Mouse (Mus musculus) lung, postnatal 14 days (tissue): ENCODE data around the gene Lap3.

Experiments used
- DNase-seq: peaks from one replicate; pipeline ENCODE4 v3.0.0; 2021

Gene Lap3

GRCm38 (mm10) chr5:45496479-45496878, 3.3 kb downstream of the Lap3 start:
- DNase-seq: no peak

- DNase-seq: no peak
Observed at GRCm38 (mm10) chr5:45496930-45497550, 3.9 kb downstream of the Lap3 start.

- no peak for DNase-seq
Observed at GRCm38 (mm10) chr5:45497564-45497963, 4.4 kb downstream of the Lap3 start.

GRCm38 (mm10) chr5:45510071-45510470, 16.9 kb downstream of the Lap3 start:
- DNase-seq: no peak

- no peak for DNase-seq
Observed at GRCm38 (mm10) chr5:45512908-45513307, 19.7 kb downstream of the Lap3 start.

GRCm38 (mm10) chr5:45513511-45513910, 20.3 kb downstream of the Lap3 start:
- DNase-seq: no peak

GRCm38 (mm10) chr5:45514599-45514998, 21.4 kb downstream of the Lap3 start:
- DNase-seq: no peak

GRCm38 (mm10) chr5:45515151-45515743, 22.1 kb downstream of the Lap3 start:
- no peak for DNase-seq

- peak; percentile 94 for DNase-seq
Observed at GRCm38 (mm10) chr5:45519960-45520808, 27.0 kb downstream of the Lap3 start, which contains the start of gene Med28. Gene Med28 (plus strand): TSS chr5:45520229.

- no peak for DNase-seq
Observed at GRCm38 (mm10) chr5:45520809-45521110, 27.6 kb downstream of the Lap3 start.

GRCm38 (mm10) chr5:45521601-45522000, 28.4 kb downstream of the Lap3 start:
- DNase-seq: no peak

- no peak for DNase-seq
Observed at GRCm38 (mm10) chr5:45525101-45525500, 31.9 kb downstream of the Lap3 start.

GRCm38 (mm10) chr5:45526338-45526737, 33.2 kb downstream of the Lap3 start:
- DNase-seq: no peak

- DNase-seq: peak; percentile 13
Observed at GRCm38 (mm10) chr5:45529696-45530095, 36.5 kb downstream of the Lap3 start.

- DNase-seq: peak; percentile 74
Observed at GRCm38 (mm10) chr5:45534319-45535098, 41.3 kb downstream of the Lap3 start.

GRCm38 (mm10) chr5:45535177-45535576, 42.0 kb downstream of the Lap3 start:
- no peak for DNase-seq

- DNase-seq: no peak
Observed at GRCm38 (mm10) chr5:45539502-45539901, 46.3 kb downstream of the Lap3 start.

- no peak for DNase-seq
Observed at GRCm38 (mm10) chr5:45543374-45543773, 50.2 kb downstream of the Lap3 start.

GRCm38 (mm10) chr5:45549586-45549985, 56.4 kb downstream of the Lap3 start:
- DNase-seq: no peak
